Mouse (Mus musculus) C2C12 (cell line): Measurements from ENCODE around the gene Gsg1l. TPM values are rescaled to one million over a fixed set of nuclear protein-coding genes. Genes with fewer than 3 reads are reported as not detected.

ENCODE experiments used
- H3K27me3 ChIP-seq: one replicate; pipeline ENCODE4 v1.6.1; 2011; ENCODE audit not compliant: control insufficient read depth, insufficient read depth, insufficient read length
- H3K36me3 ChIP-seq: one replicate; pipeline ENCODE4 v1.6.1; 2011; ENCODE audit not compliant: control insufficient read depth, insufficient read depth
- H3K4me3 ChIP-seq: one replicate; pipeline ENCODE4 v1.5.1; 2011; ENCODE audit warnings: mild to moderate bottlenecking, control low read depth; ENCODE audit not compliant: poor library complexity, insufficient read depth, severe bottlenecking
- H3K79me2 ChIP-seq: one replicate; pipeline ENCODE4 v1.6.1; 2011; ENCODE audit not compliant: control insufficient read depth, insufficient read depth
- H3K79me3 ChIP-seq: one replicate; pipeline ENCODE4 v1.6.1; 2011; ENCODE audit warnings: low read depth, control low read depth
- H3ac ChIP-seq: one replicate; pipeline ENCODE3; 2011; ENCODE audit warnings: low read depth; ENCODE audit not compliant: control insufficient read depth, insufficient read length
- CEBPB ChIP-seq: IDR thresholded peaks from one replicate; pipeline ENCODE4 v1.6.1; 2011; ENCODE audit warnings: low read depth, mild to moderate bottlenecking, control low read depth, moderate library complexity
- CTCF ChIP-seq: IDR thresholded peaks from one replicate; pipeline ENCODE4 v1.5.1; 2011; ENCODE audit not compliant: control insufficient read depth, insufficient read depth, insufficient read length
- FOSL1 ChIP-seq: IDR thresholded peaks from one replicate; pipeline ENCODE4 v1.8.0; 2011; ENCODE audit warnings: mild to moderate bottlenecking, low read length; ENCODE audit not compliant: poor library complexity, insufficient read depth, severe bottlenecking
- MAX ChIP-seq: IDR thresholded peaks from one replicate; pipeline ENCODE4 v1.6.1; 2011; ENCODE audit warnings: mild to moderate bottlenecking, control low read depth
- MYOD1 ChIP-seq: IDR thresholded peaks from one replicate; pipeline ENCODE4 v1.6.1; 2011; ENCODE audit warnings: low read depth; ENCODE audit not compliant: control insufficient read depth, insufficient read length
- MYOG ChIP-seq: IDR thresholded peaks from one replicate; pipeline ENCODE4 v1.6.1; 2011; ENCODE audit not compliant: control insufficient read depth, insufficient read length; ENCODE audit errors: extremely low read depth
- USF1 ChIP-seq: IDR thresholded peaks from one replicate; pipeline ENCODE4 v1.6.1; 2011; ENCODE audit warnings: low read depth, mild to moderate bottlenecking, control low read depth, moderate library complexity
- polyA plus RNA-seq: library from polyadenylated mRNA; unstranded; fragments of >200 nt; fragmentation: generic; extraction: Trizol; gene quantifications from one replicate; pipeline ENCODE4 v1.2.1, GENCODE M21; 2012; ENCODE audit warnings: missing spikeins

The Gsg1l gene
- polyA plus RNA-seq, 1 experiment: not detected

DNA sequence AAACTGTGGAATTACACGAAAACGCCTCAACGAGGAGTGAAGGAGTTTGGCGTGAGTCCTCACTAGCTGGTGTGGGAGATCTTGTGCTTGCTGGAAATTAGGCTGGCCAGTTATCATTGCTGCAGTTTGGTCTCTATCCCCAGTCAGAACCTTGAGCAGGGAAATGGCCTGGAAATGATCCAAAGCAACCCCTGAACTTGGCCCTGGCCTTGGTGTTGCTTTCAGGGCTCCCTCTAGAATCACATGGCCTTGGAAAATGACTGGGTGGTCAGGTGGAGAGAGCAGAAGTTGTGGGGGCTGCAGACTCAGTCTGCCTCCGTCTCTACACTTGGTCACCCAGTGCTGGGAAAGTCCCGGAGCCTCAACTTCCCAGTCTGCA lies 210.0 kb downstream of the Gsg1l start:
- H3K79me2 ChIP-seq: no peaks in the 10 kb centered on the region
- no peak overlapping the region for H3K4me3 ChIP-seq
- TF ChIP-seq CEBPB: no peak
- no peak for TF ChIP-seq MYOD1
- TF ChIP-seq USF1: no peak
- no peak overlapping the region for H3ac ChIP-seq
- H3K79me3 ChIP-seq: no peaks in the 10 kb centered on the region
- no peaks in the 10 kb centered on the region for H3K36me3 ChIP-seq
- H3K27me3 ChIP-seq: peaks cover 3% of the 10 kb centered on the region

DNA sequence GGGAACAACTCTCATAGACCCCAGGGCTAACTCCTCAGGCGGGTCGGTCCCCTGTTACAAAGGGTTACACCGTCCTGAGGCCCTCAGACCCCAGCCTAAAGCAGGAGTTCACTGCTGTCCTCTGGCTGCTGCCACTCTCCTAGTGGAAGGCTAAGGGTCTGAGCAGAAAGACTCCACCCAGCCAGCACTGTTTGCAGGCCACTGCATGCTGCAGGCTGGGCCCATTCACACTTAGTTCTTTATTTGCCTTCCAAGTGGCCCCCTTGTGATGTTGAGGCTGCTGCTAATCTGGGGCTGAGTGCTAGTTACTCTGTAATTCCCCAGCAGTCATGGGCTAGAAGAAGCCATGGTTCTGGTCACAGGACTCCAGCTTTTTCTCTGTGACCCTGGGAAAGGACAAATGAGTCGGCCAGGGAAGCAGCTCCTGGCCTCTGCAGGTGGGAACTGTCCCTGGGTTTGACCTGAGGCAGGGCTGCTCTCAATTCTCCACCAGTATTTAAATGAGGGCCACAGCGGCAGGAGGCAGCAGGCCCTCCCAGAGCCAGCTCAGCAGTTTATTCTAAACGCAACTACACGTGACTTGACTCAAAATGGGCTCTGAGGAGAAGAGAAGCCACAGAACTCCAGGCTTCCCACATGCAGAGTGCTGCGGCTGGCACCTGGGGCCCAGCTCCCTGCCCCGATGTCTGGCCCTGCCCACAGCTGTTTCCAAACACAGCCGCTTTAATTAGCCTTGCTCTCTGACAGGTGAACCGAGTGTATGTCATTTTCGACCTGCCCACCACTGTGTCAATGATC lies 210.6 kb downstream of the Gsg1l start:
- Histone ChIP-seq H3K4me3 (no peak overlapping the region), H3ac (no peak overlapping the region), H3K79me3 (no peaks in the 10 kb centered on the region), H3K36me3 (no peaks in the 10 kb centered on the region), H3K27me3 (no peaks in the 10 kb centered on the region), H3K79me2 (no peaks in the 10 kb centered on the region)
- TF ChIP-seq MYOG (no peak), MAX (no peak), MYOD1 (no peak), CEBPB (no peak), USF1 (no peak), CTCF (no peak), FOSL1 (no peak)

DNA sequence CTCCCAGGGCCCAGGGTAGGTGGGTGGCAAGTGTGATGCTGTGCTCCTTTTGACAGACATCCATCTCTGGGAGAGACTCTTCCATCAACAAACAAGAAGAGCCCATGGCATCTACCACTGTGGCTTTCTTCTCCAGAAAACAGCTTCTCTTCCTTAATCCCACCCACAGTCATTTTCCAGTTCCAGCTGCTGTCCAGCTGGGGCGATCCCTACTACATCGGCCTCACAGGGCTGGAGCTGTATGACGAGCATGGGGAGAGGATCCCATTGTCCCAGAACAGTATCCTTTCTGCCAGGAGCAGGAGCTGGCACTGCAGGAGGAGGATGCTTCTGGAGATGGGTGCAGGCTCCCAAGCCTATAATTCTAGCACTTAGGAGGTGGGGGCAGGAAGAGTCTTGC lies 213.6 kb downstream of the Gsg1l start:
- TF ChIP-seq FOSL1 (no peak), MYOG (no peak), MYOD1 (no peak), CTCF (no peak), MAX (no peak), CEBPB (no peak), USF1 (no peak)
- no peaks in the 10 kb centered on the region for H3K79me3 ChIP-seq
- H3K79me2 ChIP-seq: no peaks in the 10 kb centered on the region
- H3K27me3 ChIP-seq: no peaks in the 10 kb centered on the region
- H3ac ChIP-seq: no peak overlapping the region
- H3K36me3 ChIP-seq: no peaks in the 10 kb centered on the region
- no peak overlapping the region for H3K4me3 ChIP-seq

DNA sequence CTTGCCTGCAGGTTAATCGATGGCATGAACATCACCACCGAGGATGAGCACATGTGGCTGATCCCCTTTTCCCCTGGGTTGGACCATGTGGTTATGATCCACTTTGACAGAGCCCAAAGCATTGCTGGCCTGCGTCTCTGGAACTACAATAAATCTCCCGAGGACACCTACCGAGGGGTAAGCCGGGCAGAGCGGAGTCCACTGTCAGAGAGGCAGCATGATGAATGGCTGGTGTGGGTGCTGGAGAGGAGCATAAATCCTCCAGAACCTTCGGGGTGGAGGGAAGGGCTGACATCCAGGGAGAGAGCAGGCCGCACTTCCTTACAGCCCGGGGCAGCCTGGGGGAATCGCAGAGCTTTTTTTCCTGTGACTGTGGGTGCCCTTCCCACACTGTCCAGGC lies 217.0 kb downstream of the Gsg1l start:
- Histone ChIP-seq H3K36me3 (no peaks in the 10 kb centered on the region), H3K4me3 (no peak overlapping the region), H3ac (no peak overlapping the region), H3K79me3 (no peaks in the 10 kb centered on the region), H3K79me2 (no peaks in the 10 kb centered on the region), H3K27me3 (no peaks in the 10 kb centered on the region)
- TF ChIP-seq MAX (no peak), USF1 (no peak), FOSL1 (no peak), MYOG (no peak), CTCF (no peak), MYOD1 (no peak), CEBPB (no peak)

DNA sequence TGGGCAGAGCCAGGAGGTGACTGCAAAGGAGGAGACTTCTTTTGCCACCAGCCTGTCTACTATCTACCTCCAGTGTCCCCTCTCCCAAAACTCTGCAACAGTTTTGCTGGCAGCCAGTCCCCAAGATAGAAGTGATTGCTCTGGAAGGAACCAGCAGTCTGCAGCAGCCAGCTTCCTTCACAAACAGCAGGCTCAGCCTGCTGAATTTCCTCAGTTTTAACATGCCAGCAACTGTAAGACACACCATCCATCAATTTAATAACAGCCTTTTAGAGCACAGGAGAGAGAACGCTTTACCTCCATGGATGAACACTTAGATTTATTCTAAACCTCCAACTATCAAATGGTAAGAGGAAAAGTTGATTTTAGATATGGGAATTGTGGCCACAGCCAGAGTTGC lies 218.2 kb downstream of the Gsg1l start:
- no peak overlapping the region for H3ac ChIP-seq
- no peak overlapping the region for H3K4me3 ChIP-seq
- H3K27me3 ChIP-seq: no peaks in the 10 kb centered on the region
- TF ChIP-seq MYOD1 (no peak), MAX (no peak), CEBPB (no peak), CTCF (no peak), USF1 (no peak), FOSL1 (no peak), MYOG (no peak)
- H3K79me2 ChIP-seq: no peaks in the 10 kb centered on the region
- H3K36me3 ChIP-seq: no peaks in the 10 kb centered on the region
- no peaks in the 10 kb centered on the region for H3K79me3 ChIP-seq

DNA sequence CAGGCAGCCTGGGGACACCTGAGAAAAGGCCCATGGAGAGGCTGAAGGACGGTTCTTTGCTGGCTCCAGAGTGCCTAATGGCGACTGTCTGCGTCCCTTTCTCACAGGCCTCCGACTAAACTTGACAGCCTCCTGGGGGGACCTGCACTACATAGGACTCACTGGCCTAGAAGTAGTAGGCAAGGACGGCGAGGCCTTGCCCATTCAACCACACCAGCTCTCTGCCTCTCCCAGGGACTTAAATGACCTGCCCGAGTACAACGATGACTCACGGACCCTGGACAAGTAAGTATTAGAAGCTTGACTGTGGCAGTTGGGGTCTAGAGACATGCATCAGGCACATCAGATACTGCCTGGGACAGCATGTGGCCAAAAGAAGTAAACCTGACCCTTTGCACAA lies 221.8 kb downstream of the Gsg1l start:
- Histone ChIP-seq H3ac (no peak overlapping the region), H3K27me3 (no peaks in the 10 kb centered on the region), H3K4me3 (no peak overlapping the region), H3K79me3 (no peaks in the 10 kb centered on the region), H3K36me3 (no peaks in the 10 kb centered on the region), H3K79me2 (no peaks in the 10 kb centered on the region)
- TF ChIP-seq MYOG: no peak
- no peak for TF ChIP-seq MAX
- no peak for TF ChIP-seq CEBPB
